Mouse (Mus musculus): ENCODE data around the gene Tgm4.

Gene Tgm4

GRCm38 (mm10) chr9:123034426-123034825 is at the start of gene Tgm4:
Tgm4 (plus strand) TSS chr9:123034726.
- DNase-seq (ENCODE audit: low spot score) = no peak

GRCm38 (mm10) chr9:122998406-122999192 is 35.9 kb upstream of the Tgm4 start:
- DNase-seq (ENCODE audit: low spot score) = no peak

GRCm38 (mm10) chr9:122999193-122999586 is 35.3 kb upstream of the Tgm4 start:
- DNase-seq (ENCODE audit: low spot score) = no peak

- no peak for DNase-seq (ENCODE audit: low spot score)
These were observed 29.8 kb upstream of the Tgm4 start for GRCm38 (mm10) chr9:123004718-123005117.

GRCm38 (mm10) chr9:123006071-123006470 is 28.5 kb upstream of the Tgm4 start:
- no peak for DNase-seq (ENCODE audit: low spot score)

- peak; percentile 95 for DNase-seq (ENCODE audit: low spot score)
These were observed 13.4 kb upstream of the Tgm4 start, which contains the start of gene Tmem42 for GRCm38 (mm10) chr9:123020995-123021631. Tmem42 (plus strand) TSS chr9:123021326.

- no peak for DNase-seq (ENCODE audit: low spot score)
These were observed 12.7 kb upstream of the Tgm4 start for GRCm38 (mm10) chr9:123021636-123022379.

- DNase-seq (ENCODE audit: low spot score) = no peak
These were observed 10.3 kb upstream of the Tgm4 start for GRCm38 (mm10) chr9:123024201-123024600.

GRCm38 (mm10) chr9:123031496-123032246 is 2.9 kb upstream of the Tgm4 start:
- peak; percentile 9 for DNase-seq (ENCODE audit: low spot score)

GRCm38 (mm10) chr9:123047665-123048064 is 13.1 kb downstream of the Tgm4 start:
- no peak for DNase-seq (ENCODE audit: low spot score)

- DNase-seq (ENCODE audit: low spot score) = no peak
These were observed 24.3 kb downstream of the Tgm4 start for GRCm38 (mm10) chr9:123058724-123059292.

- DNase-seq (ENCODE audit: low spot score) = no peak
These were observed 25.6 kb downstream of the Tgm4 start for GRCm38 (mm10) chr9:123060172-123060571.

GRCm38 (mm10) chr9:123079149-123079548 is 44.6 kb downstream of the Tgm4 start:
- DNase-seq (ENCODE audit: low spot score) = no peak

GRCm38 (mm10) chr9:123080355-123080754 is 45.8 kb downstream of the Tgm4 start:
- DNase-seq (ENCODE audit: low spot score) = no peak

GRCm38 (mm10) chr9:123080796-123081195 is 46.3 kb downstream of the Tgm4 start:
- DNase-seq (ENCODE audit: low spot score) = no peak

GRCm38 (mm10) chr9:123085373-123085772 is 50.8 kb downstream of the Tgm4 start:
- DNase-seq (ENCODE audit: low spot score) = no peak

GRCm38 (mm10) chr9:123087558-123087957 is 53.0 kb downstream of the Tgm4 start:
- no peak for DNase-seq (ENCODE audit: low spot score)

GRCm38 (mm10) chr9:123090844-123091243 is 56.3 kb downstream of the Tgm4 start:
- DNase-seq (ENCODE audit: low spot score) = no peak

- DNase-seq (ENCODE audit: low spot score) = no peak
These were observed 65.3 kb downstream of the Tgm4 start for GRCm38 (mm10) chr9:123099631-123100455.

GRCm38 (mm10) chr9:123103425-123103824 is 68.9 kb downstream of the Tgm4 start:
- no peak for DNase-seq (ENCODE audit: low spot score)

- no peak for DNase-seq (ENCODE audit: low spot score)
These were observed 69.8 kb downstream of the Tgm4 start for GRCm38 (mm10) chr9:123104362-123104761.
